Mouse (Mus musculus): Measurements from ENCODE around the gene Gal3st2c.
"Not testable (repeated sequence)": the region's sequence is repeated elsewhere in the genome, so short reads cannot be mapped to it uniquely, and the experiment has no call there.

- not testable (repeated sequence) for TF ChIP-seq POLR2A (IDR thresholded peaks at IDR 0.05; ENCODE audit: borderline replicate concordance, insufficient read depth, low read length); CTCF (IDR thresholded peaks at IDR 0.05; ENCODE audit: borderline replicate concordance, insufficient read depth, low read depth, low read length)
These were observed 9.4 kb upstream of the Gal3st2c start for GRCm38 (mm10) chr1:93980932-93981331.
